Mouse (Mus musculus) E14TG2a.4 (cell line): Measurements from ENCODE around the gene Defb43.

Experiments used
- CTCF ChIP-seq: conservative IDR thresholded peaks from 2 replicates; pipeline ENCODE4 v1.5.1; 2014; ENCODE audit warnings: low read length
- NANOG ChIP-seq: IDR thresholded peaks from 2 replicates; pipeline ENCODE4 v1.6.1; 2014; ENCODE audit warnings: borderline replicate concordance, low read length, mixed read lengths
- POU5F1 ChIP-seq: IDR thresholded peaks from 2 replicates; pipeline ENCODE4 v1.6.1; 2014; ENCODE audit warnings: low read length, borderline replicate concordance

- TF ChIP-seq CTCF (no peak), NANOG (no peak), POU5F1 (no peak)
Measured at GRCm38 (mm10) chr14:62997777-62998176, 13.8 kb upstream of the Defb43 start, which contains the start of gene Defb47.
